Mouse (Mus musculus) CH12.LX (cell line): ENCODE data around the gene Coq2. TPM values are rescaled to one million over a fixed set of nuclear protein-coding genes. Genes with fewer than 3 reads are reported as not detected.

Experiments used
- DNase-seq: peaks from one replicate; pipeline ENCODE4 v3.0.0-alpha.2; 2013; ENCODE audit errors: extremely low read depth
- H3K27ac ChIP-seq: 2 replicates; pipeline ENCODE4 v1.5.1; 2012; ENCODE audit warnings: low read depth, mild to moderate bottlenecking, control low read depth, moderate library complexity; ENCODE audit not compliant: insufficient read depth
- H3K27me3 ChIP-seq: replicated peaks from 2 replicates; pipeline ENCODE3; 2012; ENCODE audit warnings: inconsistent platforms
- H3K36me3 ChIP-seq, 2 experiments: replicated peaks in 1 of 2; 2 replicates each; pipeline versions ENCODE3 to v1.6.1; 2012; ENCODE audit warnings: inconsistent platforms in 1 of 2, low read length in 1 of 2, mild to moderate bottlenecking in 1 of 2, mixed read lengths in 1 of 2, moderate library complexity in 1 of 2; ENCODE audit not compliant: control insufficient read depth in 1 of 2, insufficient read depth in 1 of 2
- H3K4me1 ChIP-seq, 2 experiments: 2 replicates each; pipeline ENCODE4 v1.6.1; 2012; ENCODE audit warnings: inconsistent platforms in 1 of 2, moderate library complexity in 1 of 2; ENCODE audit not compliant: insufficient read depth in 2 of 2, control insufficient read depth in 1 of 2
- H3K4me2 ChIP-seq: 2 replicates; pipeline ENCODE4 v1.6.1; 2012; ENCODE audit warnings: low read depth, mild to moderate bottlenecking, control low read depth; ENCODE audit not compliant: poor library complexity, insufficient read depth, severe bottlenecking
- H3K4me3 ChIP-seq, 3 experiments: fragments of 150-350 bp in 1 of 3; sonication (generic) in 1 of 3; replicated peaks in 1 of 3; 2 replicates each; pipeline versions ENCODE3 to v1.5.1; 2011 to 2012; ENCODE audit warnings: low read depth in 2 of 3, low read length in 2 of 3, mild to moderate bottlenecking in 2 of 3, moderate library complexity in 2 of 3, control low read depth in 1 of 3, improper control_type of control experiment in 1 of 3, inconsistent platforms in 1 of 3, mixed read lengths in 1 of 3; ENCODE audit not compliant: poor library complexity in 1 of 3
- H3K79me2 ChIP-seq: replicated peaks from 2 replicates; pipeline ENCODE4 v1.6.1; 2012; ENCODE audit warnings: mild to moderate bottlenecking, moderate library complexity; ENCODE audit not compliant: control insufficient read depth, poor library complexity, insufficient read depth, severe bottlenecking; ENCODE audit errors: extremely low read depth
- H3K9ac ChIP-seq: 2 replicates; pipeline ENCODE4 v1.6.1; 2012; ENCODE audit warnings: low read depth, mild to moderate bottlenecking, control low read depth, moderate library complexity; ENCODE audit not compliant: insufficient read depth
- H3K9me3 ChIP-seq: replicated peaks from 2 replicates; pipeline ENCODE3; 2012; ENCODE audit warnings: low read length, inconsistent platforms, mixed read lengths
- BHLHE40 ChIP-seq: IDR thresholded peaks from 2 replicates; pipeline ENCODE4 v1.6.1; 2011; ENCODE audit warnings: mild to moderate bottlenecking, low read depth, low read length, improper control_type of control experiment
- CHD1 ChIP-seq: IDR thresholded peaks from 2 replicates; pipeline ENCODE4 v1.6.1; 2012; ENCODE audit warnings: low read depth, low read length, improper control_type of control experiment, inconsistent platforms
- CHD2 ChIP-seq: IDR thresholded peaks from 2 replicates; pipeline ENCODE4 v1.6.1; 2011; ENCODE audit warnings: low read length, improper control_type of control experiment
- CTCF ChIP-seq, 2 experiments: IDR thresholded peaks in 1 of 2; conservative IDR thresholded peaks in 1 of 2; 2 replicates each; pipeline ENCODE4 v1.5.1; 2011 to 2012; ENCODE audit warnings: low read depth in 2 of 2, low read length in 2 of 2, improper control_type of control experiment in 1 of 2, inconsistent platforms in 1 of 2, mild to moderate bottlenecking in 1 of 2, moderate library complexity in 1 of 2
- E2F4 ChIP-seq: IDR thresholded peaks from 2 replicates; pipeline ENCODE4 v1.6.1; 2011; ENCODE audit warnings: low read depth, low read length, improper control_type of control experiment; ENCODE audit not compliant: insufficient replicate concordance
- ELF1 ChIP-seq: IDR thresholded peaks from 2 replicates; pipeline ENCODE4 v1.6.1; 2014; ENCODE audit warnings: low read depth, mild to moderate bottlenecking, inconsistent platforms, low read length, improper control_type of control experiment
- EP300 ChIP-seq: IDR thresholded peaks from 2 replicates; pipeline ENCODE4 v1.6.1; 2011; ENCODE audit warnings: low read length, improper control_type of control experiment
- ETS1 ChIP-seq: conservative IDR thresholded peaks from 2 replicates; pipeline ENCODE4 v1.6.1; 2012; ENCODE audit warnings: low read depth, mild to moderate bottlenecking, inconsistent platforms, low read length, improper control_type of control experiment, moderate library complexity
- GABPA ChIP-seq: IDR thresholded peaks from 2 replicates; pipeline ENCODE4 v1.6.1; 2012; ENCODE audit warnings: low read depth, low read length, improper control_type of control experiment, inconsistent platforms; ENCODE audit not compliant: insufficient replicate concordance
- HCFC1 ChIP-seq: IDR thresholded peaks from 2 replicates; pipeline ENCODE4 v1.6.1; 2012; ENCODE audit warnings: low read depth, mild to moderate bottlenecking, inconsistent platforms, low read length, improper control_type of control experiment
- IRF4 ChIP-seq: IDR thresholded peaks from 2 replicates; pipeline ENCODE4 v1.6.1; 2014; ENCODE audit warnings: low read depth, mild to moderate bottlenecking, inconsistent platforms, low read length, improper control_type of control experiment
- JUN ChIP-seq: IDR thresholded peaks from 2 replicates; pipeline ENCODE4 v1.6.1; 2011; ENCODE audit warnings: low read depth, mild to moderate bottlenecking, low read length, improper control_type of control experiment, moderate library complexity; ENCODE audit not compliant: insufficient read depth
- JUND ChIP-seq: conservative IDR thresholded peaks from 2 replicates; pipeline ENCODE4 v1.6.1; 2011; ENCODE audit warnings: low read depth, low read length, improper control_type of control experiment
- KAT2A ChIP-seq: IDR thresholded peaks from 2 replicates; pipeline ENCODE4 v1.6.1; 2012; ENCODE audit warnings: low read length, improper control_type of control experiment, inconsistent platforms; ENCODE audit not compliant: insufficient replicate concordance
- MAFK ChIP-seq: IDR thresholded peaks from 2 replicates; pipeline ENCODE4 v1.6.1; 2011; ENCODE audit warnings: low read length, improper control_type of control experiment; ENCODE audit not compliant: insufficient replicate concordance
- MAX ChIP-seq: IDR thresholded peaks from 2 replicates; pipeline ENCODE4 v1.6.1; 2011; ENCODE audit warnings: low read length, improper control_type of control experiment
- MAZ ChIP-seq: IDR thresholded peaks from 2 replicates; pipeline ENCODE4 v1.6.1; 2012; ENCODE audit warnings: low read depth, mild to moderate bottlenecking, inconsistent platforms, low read length, improper control_type of control experiment, moderate library complexity
- MEF2A ChIP-seq: IDR thresholded peaks from 2 replicates; pipeline ENCODE4 v1.6.1; 2014; ENCODE audit warnings: low read depth, mild to moderate bottlenecking, inconsistent platforms, low read length, improper control_type of control experiment, borderline replicate concordance
- MXI1 ChIP-seq: IDR thresholded peaks from 2 replicates; pipeline ENCODE4 v1.6.1; 2011; ENCODE audit warnings: mild to moderate bottlenecking, low read depth, low read length, improper control_type of control experiment
- MYC ChIP-seq: IDR thresholded peaks from 2 replicates; pipeline ENCODE4 v1.6.1; 2011; ENCODE audit warnings: low read depth, mild to moderate bottlenecking, improper control_type of control experiment, low read length
- NELFE ChIP-seq: IDR thresholded peaks from 2 replicates; pipeline ENCODE4 v1.6.1; 2011; ENCODE audit warnings: low read depth, low read length, improper control_type of control experiment
- NRF1 ChIP-seq: IDR thresholded peaks from 2 replicates; pipeline ENCODE4 v1.6.1; 2014; ENCODE audit warnings: low read depth, mild to moderate bottlenecking, inconsistent platforms, low read length, improper control_type of control experiment, moderate library complexity
- PAX5 ChIP-seq: IDR thresholded peaks from 2 replicates; pipeline ENCODE4 v1.6.1; 2012; ENCODE audit warnings: low read length, inconsistent platforms, mixed read lengths
- POLR2A ChIP-seq: IDR thresholded peaks from 2 replicates; pipeline ENCODE4 v1.6.1; 2011; ENCODE audit warnings: low read depth, mild to moderate bottlenecking, improper control_type of control experiment, low read length
- POLR2AphosphoS2 ChIP-seq: IDR thresholded peaks from 2 replicates; pipeline ENCODE4 v1.6.1; 2011; ENCODE audit warnings: low read depth, low read length, improper control_type of control experiment
- RAD21 ChIP-seq: IDR thresholded peaks from 2 replicates; pipeline ENCODE4 v1.6.1; 2011; ENCODE audit warnings: low read depth, mild to moderate bottlenecking, low read length, improper control_type of control experiment, moderate library complexity
- RCOR1 ChIP-seq: conservative IDR thresholded peaks from 2 replicates; pipeline ENCODE4 v1.6.1; 2012; ENCODE audit warnings: low read depth, mild to moderate bottlenecking, inconsistent platforms, low read length, improper control_type of control experiment
- SIN3A ChIP-seq: IDR thresholded peaks from 2 replicates; pipeline ENCODE4 v1.6.1; 2012; ENCODE audit warnings: low read length, improper control_type of control experiment, inconsistent platforms
- SMC3 ChIP-seq: IDR thresholded peaks from 2 replicates; pipeline ENCODE4 v1.6.1; 2011; ENCODE audit warnings: low read depth, low read length, improper control_type of control experiment
- TBP ChIP-seq: conservative IDR thresholded peaks from 2 replicates; pipeline ENCODE4 v1.6.1; 2011; ENCODE audit warnings: low read depth, low read length, improper control_type of control experiment
- TCF12 ChIP-seq: IDR thresholded peaks from 2 replicates; pipeline ENCODE4 v1.6.1; 2014; ENCODE audit warnings: low read depth, mild to moderate bottlenecking, inconsistent platforms, low read length, improper control_type of control experiment
- UBTF ChIP-seq: IDR thresholded peaks from 2 replicates; pipeline ENCODE4 v1.6.1; 2012; ENCODE audit warnings: low read depth, mild to moderate bottlenecking, inconsistent platforms, low read length, improper control_type of control experiment, moderate library complexity
- USF1 ChIP-seq: IDR thresholded peaks from 2 replicates; pipeline ENCODE4 v1.6.1; 2014; ENCODE audit warnings: low read depth, mild to moderate bottlenecking, inconsistent platforms, low read length, improper control_type of control experiment
- USF2 ChIP-seq: conservative IDR thresholded peaks from 2 replicates; pipeline ENCODE4 v1.6.1; 2011; ENCODE audit warnings: low read depth, low read length, improper control_type of control experiment
- ZC3H11A ChIP-seq: IDR thresholded peaks from 2 replicates; pipeline ENCODE4 v1.6.1; 2012; ENCODE audit warnings: low read depth, mild to moderate bottlenecking, inconsistent platforms, low read length, improper control_type of control experiment
- ZKSCAN1 ChIP-seq: IDR thresholded peaks from 2 replicates; pipeline ENCODE4 v1.6.1; 2012; ENCODE audit warnings: low read depth, inconsistent platforms, low read length, improper control_type of control experiment, borderline replicate concordance
- ZMIZ1 ChIP-seq: IDR thresholded peaks from 2 replicates; pipeline ENCODE4 v1.6.1; 2012; ENCODE audit warnings: low read depth, mild to moderate bottlenecking, inconsistent platforms, low read length, improper control_type of control experiment
- ZNF384 ChIP-seq: IDR thresholded peaks from 2 replicates; pipeline ENCODE4 v1.6.1; 2012; ENCODE audit warnings: low read depth, low read length, improper control_type of control experiment, inconsistent platforms
- dilution Hi-C: fragments of 300-500 bp; cut with MboI; formaldehyde crosslinking; loops from 2 replicates; pipeline ENCODE4 v1.14.3; 2020; ENCODE audit warnings: low sequenced_read_pairs; ENCODE audit not compliant: extremely low pct_unique_long_range_greater_than_20kb, extremely low pct_ligation_motif_present
- in situ Hi-C: fragments of 300-500 bp; cut with MboI; formaldehyde crosslinking; loops from 3 replicates; pipeline ENCODE4 v1.14.3; 2019; ENCODE audit warnings: low sequenced_read_pairs, low pct_ligation_motif_present, low pct_unique_long_range_greater_than_20kb, mixed read lengths
- polyA plus RNA-seq: library from polyadenylated mRNA; unstranded; fragments of >175 nt; gene quantifications from 2 replicates; pipeline ENCODE4 v1.2.1, GENCODE M21; 2012; ENCODE audit warnings: low read depth; ENCODE audit not compliant: insufficient read length
- total RNA-seq, 2 experiments: library from RNA; depleted of rRNA; stranded (reverse); fragments of 300-350 nt in 1 of 2; fragments of >200 nt in 1 of 2; gene quantifications; 2 replicates each; pipeline ENCODE4 v1.2.3; 2012 to 2014

The Coq2 gene
- total and polyA plus RNA-seq, 3 experiments: 49.1 to 56.5 (median 50.1) TPM

GRCm38 (mm10) chr5:100673745-100674486 lies 1.0 kb downstream of the Coq2 start:
- Histone ChIP-seq H3K4me1 (peaks cover 17 to 46% of the 10 kb centered on the region in 2 experiments), H3K9me3 (no peaks in the 10 kb centered on the region), H3K27me3 (no peaks in the 10 kb centered on the region), H3K4me3 (peak overlapping the region; percentile 74 to 100 (median 89)), H3K79me2 (peaks cover 28% of the 10 kb centered on the region), H3K27ac (peak overlapping the region; percentile 48), H3K36me3 (peaks cover 4 to 21% of the 10 kb centered on the region in 2 experiments), H3K9ac (peak overlapping the region; percentile 83), H3K4me2 (peak overlapping the region; percentile 100)
- TF ChIP-seq GABPA (peak; percentile 28; the same call in 1 of the 2 replicates), JUN (no peak), SMC3 (no peak), ZNF384 (no peak), MXI1 (peak; percentile 96), RCOR1 (no peak), BHLHE40 (no peak), TCF12 (peak; percentile 77), NELFE (peak; percentile 52; the same call in 1 of the 2 replicates), ETS1 (no peak), MEF2A (peak; percentile 57), PAX5 (no peak), RAD21 (no peak), USF1 (no peak), HCFC1 (peak; percentile 82), MAZ (no peak), POLR2AphosphoS2 (no peak), CTCF (conservative IDR thresholded peaks at IDR 0.05 in 1 of 2, IDR thresholded peaks at IDR 0.05 in 1 of 2; ENCODE audit: low read depth in 2 of 2, low read length in 2 of 2) (no peak), MAX (peak; percentile 65; the same call in 1 of the 2 replicates), ZMIZ1 (peak; percentile 23; the same call in 1 of the 2 replicates), NRF1 (peak; percentile 93), ELF1 (peak; percentile 50; the same call in 1 of the 2 replicates), JUND (no peak), E2F4 (no peak), UBTF (peak; percentile 73), MYC (peak; percentile 41; the same call in 1 of the 2 replicates), TBP (peak; percentile 77), KAT2A (peak; percentile 78; the same call in 1 of the 2 replicates), CHD1 (no peak), ZKSCAN1 (no peak), MAFK (no peak), ZC3H11A (no peak), POLR2A (peak; percentile 75), EP300 (no peak), SIN3A (peak; percentile 75), CHD2 (no peak), IRF4 (peak; percentile 67), USF2 (no peak)
- DNase-seq: peak; percentile 84
- dilution Hi-C loops (no loop called here), in situ Hi-C loops (no loop called here)
